Mouse (Mus musculus) right cerebral cortex, adult 2 months (tissue): ENCODE measurements around the gene Cemip.
A peak's percentile ranks its signal among the peaks of the same experiment; 100 is the strongest.

ENCODE experiments used
- DNase-seq, 2 experiments: peaks; one replicate each; pipeline ENCODE4 v3.0.0; 2021 to 2022; ENCODE audit warnings: low spot score in 2 of 2

The Cemip gene

DNA sequence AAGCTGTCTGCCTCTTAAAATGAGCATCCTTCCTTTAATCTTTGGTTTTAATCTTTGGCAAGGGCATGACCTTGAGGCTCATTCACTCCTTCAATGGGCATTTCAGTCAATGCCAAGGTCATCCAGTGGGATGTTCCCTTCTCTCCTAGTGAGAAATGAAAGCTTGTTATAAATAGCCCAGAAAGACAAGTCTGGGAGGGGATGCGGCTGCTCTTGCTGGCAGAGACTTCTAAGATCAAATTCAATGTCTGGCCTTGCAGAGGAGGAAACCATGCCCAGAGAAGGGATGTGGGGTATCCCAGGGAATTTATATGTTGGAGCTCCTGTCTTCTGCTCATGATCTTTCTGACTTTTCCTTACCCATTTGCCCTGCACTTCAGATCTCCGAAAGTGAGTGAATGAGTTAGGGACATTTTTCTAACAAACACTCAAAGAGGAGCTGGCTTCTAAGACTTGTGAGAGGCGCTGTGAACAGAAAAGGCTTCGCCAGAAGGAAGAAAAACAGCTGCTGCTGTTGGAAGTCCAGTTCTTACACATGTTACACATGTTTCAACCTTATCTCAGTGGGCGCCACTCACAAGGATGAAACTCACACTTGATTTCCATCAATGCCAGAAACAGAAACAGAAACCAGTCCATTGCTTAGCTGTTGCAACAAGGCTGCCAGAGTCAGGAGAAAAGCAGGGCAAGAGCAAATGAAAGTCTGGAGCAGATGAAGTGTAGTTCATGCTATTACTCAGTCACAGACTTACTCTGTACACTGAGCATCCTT, 120.1 kb downstream of the Cemip start:
- no peak for DNase-seq

DNA sequence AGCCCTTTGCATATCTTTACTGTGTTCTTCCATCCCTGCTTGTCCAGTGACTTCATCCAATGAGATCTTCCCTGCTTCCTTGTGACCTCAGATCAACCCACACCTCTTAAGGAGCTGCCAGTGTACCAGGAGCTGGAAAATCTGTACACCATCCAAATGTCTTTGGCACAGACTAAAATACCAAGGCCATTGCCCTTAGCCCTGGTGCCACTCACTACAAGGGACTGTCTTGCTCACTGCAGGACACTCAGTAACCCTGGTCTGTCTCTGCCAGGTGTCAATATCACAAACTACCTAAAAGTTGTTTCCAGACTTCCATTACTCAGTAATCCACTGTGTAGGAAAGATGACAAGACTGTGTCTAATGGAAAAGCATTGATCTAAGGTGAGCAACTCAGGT, 121.1 kb downstream of the Cemip start:
- no peak for DNase-seq

DNA sequence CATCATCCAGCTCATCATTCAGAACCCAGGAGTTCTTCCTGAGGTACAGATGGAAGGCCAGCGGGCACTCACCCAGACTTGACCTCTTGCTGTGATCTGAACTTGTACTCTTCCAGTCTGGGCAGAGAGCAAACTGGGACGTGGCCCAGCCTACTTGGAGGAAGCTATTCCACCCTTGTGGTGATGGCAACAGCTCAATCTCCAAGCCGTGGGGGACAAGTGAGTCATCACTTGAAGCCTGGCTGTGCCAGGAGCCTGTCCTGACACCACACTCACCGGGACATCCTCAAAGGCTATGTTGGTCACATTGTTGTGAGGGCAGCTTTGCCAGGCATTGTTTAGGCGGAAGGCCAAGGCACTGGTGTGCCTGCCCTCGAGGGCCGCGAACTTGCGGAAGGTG, 133.8 kb downstream of the Cemip start:
- no peak for DNase-seq

DNA sequence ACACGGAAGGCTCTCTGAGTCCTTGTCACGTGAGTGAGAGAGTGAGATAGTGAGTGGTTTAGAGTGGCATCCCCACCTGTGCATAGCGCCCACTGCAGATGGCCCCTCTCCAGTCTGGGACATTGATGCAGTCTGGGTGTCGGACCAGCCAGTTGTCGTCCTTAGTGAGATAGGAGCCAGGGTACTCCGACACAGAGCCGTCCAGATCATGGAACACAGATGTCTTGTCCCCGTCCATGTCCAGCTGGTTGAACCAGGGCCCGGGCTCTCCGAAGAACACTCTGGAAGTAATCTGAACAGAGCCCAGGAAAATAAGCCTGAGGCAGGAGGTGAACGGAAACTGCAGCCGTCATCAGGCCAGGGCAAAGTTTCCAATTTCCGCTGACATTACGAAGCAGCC, 135.0 kb downstream of the Cemip start:
- DNase-seq = no peak

DNA sequence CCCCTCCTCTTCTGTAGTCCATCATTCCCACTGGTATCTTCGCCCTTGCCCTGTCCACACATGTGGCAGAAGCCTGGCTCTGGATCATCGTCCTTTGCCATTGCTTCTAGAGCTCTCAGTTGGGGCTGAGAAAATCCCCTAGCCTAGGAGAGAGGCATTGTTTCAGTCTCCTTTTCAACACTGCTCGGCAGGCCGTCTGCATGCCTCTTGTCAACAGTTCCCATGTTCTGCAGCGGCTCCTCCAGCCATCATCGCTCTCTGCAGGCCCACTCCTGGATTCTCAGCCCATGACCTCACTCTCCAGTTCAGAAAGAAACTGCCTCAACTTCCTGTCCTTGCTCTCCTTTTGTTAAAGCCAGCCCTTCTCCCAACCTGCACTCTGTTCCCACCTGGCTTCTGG, 136.6 kb downstream of the Cemip start:
- no peak for DNase-seq

DNA sequence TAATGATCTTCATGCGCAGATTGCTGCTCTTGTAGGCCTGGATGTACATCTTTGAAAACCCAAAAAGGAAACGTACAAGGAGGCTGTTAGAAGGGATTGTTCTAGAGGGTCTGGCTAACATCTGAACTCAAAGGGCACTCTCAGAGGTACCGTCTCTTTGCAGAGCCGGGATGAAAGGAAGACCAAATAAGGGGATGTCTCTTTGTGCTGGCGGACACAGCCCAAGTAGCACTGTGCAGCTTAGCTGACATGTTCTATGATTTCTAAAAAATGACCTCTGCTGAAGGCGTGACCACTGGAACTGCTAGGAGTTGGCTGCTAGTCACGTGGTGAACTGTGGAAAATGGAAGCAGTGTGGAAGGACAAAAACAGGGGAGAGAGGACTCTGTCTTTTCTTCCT, 137.6 kb downstream of the Cemip start:
- DNase-seq = no peak

DNA sequence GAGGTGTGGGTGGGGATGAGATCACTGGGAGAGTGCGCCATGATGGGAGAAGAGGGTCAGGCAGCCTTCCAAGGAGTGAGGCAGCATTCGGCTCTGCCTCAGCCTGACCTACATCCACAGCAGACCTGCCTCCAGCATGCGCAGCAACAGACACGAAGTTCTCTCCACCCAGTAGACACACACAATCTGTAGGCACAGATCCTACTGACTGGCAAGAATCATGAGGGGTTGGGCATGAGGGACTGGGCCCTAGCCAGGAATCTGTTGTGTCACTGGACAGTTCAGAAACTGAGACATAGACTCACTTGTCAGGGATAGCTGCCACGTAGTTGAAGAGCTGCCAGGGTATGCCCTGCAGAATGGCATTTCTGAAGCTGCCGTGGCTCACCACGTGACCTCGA, 144.6 kb downstream of the Cemip start:
- DNase-seq = peak; percentile 46 to 54

DNA sequence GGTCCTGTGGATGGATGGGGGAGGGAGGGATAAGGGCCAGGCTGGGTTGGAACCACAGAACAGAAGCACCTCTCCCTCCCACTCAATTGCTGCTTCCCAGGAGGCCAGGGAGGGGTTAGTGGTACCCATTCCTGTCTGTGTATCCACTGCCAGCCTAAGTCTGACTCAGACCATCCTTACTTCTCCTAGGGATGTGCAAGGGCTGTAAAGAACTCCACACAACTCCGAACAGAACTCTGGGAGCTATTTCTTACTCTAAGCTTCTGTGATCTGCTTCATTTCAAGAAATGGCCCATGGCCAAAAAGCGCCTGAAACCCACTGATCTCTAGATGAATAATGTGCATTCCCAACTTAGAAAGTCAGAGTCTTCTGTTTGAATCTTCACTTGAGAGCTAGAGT, 146.2 kb downstream of the Cemip start:
- DNase-seq = no peak

DNA sequence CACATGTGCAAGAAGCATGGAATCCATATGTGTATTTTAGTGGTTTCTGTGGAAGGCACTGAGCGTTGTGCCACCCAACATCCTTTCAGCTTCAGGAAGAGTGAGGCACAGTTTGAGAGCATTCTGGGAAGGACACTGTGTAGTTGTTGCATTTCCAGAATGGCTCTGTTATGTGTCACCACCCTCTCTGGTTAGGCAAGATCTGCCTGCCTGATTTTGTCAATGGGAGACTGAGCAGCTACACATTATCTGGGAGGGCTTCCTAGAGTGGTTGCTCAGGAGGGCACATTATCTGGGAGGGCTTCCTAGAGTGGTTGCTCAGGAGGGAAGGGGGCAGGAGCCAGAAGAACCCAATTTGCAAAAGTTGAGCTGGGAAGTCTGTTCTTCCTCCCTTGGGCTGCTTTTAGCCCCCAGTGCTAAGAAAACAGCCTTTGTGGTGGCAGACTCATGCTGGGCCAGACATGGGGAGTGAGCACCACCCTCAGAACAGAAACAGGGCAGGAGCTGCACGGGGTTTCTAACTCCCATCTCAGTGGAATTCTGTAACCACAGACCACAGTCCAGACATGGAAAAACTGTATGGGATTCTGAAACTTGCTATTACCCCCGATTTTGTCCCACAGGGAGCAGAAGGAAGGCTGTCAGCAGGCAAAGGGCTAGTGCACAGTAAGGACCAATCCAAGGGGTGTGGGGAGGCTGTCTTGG, 147.1 kb downstream of the Cemip start:
- no peak for DNase-seq

DNA sequence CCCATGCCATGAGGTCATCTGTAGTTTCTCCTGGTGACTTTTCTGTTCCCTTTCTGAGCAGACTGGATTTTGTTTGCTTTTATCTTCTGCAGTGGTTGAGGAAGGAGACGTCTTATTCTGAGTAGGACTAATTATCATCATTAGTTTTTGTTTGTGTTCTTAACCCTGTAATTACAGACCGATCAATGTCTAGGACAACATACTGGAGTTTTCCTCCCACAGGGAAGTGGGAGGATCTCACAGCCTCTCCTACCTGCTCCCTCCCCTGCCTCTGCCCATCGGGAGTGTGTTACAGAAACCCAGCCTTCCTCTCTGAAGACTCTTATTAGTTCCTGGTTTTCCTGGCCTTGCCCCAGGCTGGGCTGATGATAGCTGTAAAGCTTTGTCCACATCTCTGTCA, 164.7 kb downstream of the Cemip start:
- no peak for DNase-seq

DNA sequence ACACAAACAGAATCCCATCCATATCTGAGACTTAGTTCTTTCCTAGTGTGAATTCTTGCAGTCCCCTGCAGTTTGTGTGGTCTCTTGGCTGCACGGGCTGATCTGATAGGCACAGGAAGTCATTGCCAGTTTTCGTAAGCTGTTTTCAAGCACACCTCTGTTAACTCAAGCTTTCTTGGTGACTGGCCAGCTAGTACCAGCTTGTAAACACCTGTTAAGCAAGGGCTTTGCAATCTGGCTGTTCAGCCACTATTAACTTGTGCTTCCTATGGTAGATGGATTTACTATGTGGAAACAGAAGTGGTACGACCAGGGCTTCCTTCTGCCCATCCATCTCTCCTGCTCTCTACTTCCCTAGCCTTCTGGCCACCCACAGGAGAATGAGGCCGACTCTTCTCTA, 166.1 kb downstream of the Cemip start:
- DNase-seq = no peak

DNA sequence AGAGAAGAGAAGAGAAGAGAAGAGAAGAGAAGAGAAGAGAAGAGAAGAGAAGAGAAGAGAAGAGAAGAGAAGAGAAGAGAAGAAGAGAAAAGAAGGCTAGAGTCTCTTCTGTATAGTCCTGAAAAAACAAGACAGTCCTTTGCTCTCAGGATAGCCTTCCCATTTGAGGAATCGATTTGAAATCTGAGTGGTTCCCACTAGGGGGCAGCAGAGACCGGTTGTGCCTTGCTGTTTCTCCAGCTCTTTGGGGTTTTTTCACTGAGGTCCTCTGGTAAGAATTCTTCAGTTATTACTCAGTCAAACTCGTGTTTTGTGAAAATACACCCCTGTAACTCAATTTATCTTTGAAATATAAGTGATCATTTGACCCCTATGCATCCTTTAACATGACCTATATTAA, 171.7 kb downstream of the Cemip start:
- DNase-seq = peak; percentile 88 to 94

DNA sequence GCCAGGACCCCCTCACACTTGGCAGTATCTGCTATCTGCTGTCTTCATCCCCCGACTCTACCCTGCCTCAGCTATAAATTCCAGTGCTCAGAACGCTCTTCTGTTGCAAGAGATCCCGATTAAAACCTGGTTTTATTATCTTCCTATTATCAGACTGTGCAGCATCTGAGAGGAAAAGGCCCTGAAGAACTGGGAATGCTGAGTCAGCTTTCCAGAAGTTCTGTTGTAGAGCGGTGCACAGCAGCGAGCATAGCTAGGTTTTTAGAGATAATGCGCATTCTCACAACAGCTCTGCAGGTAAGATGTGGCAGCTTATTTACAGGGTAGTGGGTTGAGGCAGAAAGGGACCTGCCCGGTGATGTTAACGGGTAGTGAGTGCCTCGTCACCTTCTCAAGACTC, 172.3 kb downstream of the Cemip start:
- DNase-seq = no peak

DNA sequence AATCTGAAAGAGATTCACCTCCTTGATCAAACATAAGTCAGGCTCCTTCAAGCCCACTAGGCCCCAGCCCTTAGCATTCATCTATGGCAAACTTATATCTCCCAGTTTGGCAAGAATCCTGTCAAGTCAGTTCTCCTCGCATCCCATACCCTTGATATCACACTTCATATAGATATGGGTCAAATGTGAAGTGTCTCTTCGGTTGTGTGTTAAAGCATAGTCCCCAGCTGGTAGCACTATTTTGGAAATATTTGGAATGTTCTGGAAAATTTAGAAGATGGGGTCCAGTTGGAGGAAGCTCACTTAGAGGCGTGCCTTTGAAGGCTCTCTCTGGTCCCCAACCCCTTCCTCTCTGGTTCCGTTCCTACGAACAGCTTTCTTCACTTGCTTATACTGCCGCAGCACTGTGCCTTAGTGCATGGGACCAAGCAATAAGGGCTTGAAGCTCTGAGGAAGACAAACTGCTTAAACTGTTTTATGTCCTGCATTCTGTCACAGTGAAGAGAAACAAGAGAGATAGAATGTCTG, 172.8 kb downstream of the Cemip start:
- no peak for DNase-seq

DNA sequence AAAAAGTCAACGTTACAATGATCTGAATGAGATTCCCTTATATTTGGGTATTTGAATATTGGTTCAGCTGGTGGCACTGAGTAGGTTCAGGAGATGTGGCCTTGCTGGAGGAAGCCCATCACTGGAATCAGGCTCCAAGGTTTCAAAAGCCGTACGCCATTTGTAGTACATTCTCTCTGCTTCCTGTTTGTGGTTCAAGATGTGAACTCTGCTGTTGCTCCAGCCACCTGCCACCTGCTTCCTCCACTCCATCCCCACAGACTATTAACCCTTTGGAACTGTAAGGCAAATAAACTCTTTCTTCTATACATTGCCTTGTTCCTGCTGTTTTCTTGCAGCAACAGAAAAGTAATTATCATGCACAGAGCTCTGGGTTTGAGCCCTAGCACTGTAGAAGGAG, 174.4 kb downstream of the Cemip start:
- DNase-seq = no peak

DNA sequence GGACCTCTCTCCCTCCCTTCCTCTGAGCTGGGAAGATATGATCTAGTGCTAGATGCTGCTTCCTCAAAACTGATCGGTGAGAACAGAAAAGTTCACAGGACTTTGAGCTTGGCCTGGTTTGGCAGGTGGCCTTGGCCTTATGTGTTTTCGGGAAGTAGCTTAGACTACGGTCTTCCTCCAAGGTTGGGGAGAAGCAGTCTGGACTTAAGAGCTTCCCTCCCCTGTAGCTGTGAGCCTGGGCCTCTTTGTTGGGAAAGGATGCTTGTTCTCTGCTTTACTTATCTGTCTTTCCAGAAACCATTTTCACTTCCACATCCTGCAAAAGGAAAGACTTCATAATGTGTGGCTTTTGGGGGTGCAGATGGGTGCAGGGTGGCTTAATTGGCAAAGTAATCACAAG, 181.5 kb downstream of the Cemip start:
- no peak for DNase-seq

DNA sequence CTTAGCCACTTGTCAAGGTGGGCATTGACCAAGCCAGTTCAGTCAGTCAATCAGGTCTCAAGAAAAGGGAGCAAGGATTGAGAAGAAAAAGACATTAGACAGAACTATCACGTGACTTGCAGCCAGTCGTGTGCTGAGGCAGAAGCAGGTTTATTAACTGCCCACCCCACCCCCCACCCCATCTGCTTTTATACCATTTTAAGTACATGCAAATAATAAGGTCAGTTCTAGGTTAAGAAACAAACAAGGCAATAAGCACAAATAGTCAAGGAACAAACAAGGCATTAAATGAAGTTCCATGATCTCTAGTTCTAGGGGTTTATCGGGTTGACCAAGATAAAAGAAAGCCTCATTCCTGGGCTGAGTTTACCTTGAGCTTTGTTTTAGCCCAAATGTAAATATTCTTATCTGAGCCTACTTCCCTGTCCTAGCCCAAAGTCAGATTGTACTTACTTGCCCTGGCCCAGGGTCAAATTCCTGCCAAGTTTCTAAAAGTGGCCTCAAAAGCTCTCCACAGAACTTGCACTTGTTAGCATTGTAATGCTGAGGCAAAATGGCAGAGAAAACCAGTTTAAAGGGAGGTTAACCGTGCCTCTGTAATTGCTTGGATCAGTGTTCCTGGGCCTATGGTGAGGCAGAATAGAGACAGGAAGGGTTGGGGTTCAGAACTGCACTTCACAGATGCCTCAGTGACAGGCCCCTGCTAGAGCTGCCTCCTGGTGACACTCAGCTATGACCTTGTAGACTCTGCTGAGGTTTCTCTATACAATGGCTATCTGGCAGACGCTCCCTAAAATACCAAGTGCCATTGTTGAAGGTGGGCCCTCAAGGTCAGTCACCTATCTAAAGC, 183.8 kb downstream of the Cemip start:
- DNase-seq = no peak

DNA sequence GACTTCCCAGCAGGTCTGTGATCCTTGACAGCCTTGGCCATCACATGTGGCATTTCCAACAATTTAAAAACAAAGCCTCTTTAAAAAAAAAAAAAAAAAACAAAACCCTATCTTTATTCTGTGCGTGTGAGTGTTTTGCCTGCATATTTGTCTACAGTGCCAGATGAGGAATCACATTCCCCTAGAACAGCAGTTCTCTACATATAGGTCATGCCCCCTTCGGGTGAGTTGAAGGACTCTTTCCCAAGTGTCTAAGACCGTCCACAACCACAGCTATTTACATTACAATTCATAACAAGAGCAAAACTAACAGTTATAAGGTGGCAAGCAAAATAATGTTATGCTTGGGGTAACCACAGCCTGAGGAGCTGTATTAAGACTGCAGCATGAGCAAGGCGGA, 184.9 kb downstream of the Cemip start:
- no peak for DNase-seq

DNA sequence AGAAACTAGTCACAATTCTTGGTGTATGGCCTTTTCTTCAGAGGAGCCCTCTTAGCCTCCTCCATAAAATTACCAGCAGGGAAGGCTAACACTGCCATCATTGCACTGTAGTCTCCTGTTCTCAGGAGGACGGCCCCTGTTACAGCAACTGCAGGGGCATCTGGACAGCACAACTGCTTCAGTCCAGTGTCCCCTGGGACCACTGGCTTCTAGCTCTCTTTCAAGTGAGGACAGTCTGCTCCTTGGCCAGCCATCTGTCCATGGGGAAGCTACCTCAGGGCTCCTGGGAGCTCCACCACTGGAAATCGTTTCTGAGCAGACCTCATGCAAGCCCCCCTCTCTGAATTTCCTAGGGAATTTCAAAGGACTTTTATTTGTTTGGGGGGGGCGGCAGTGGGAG, 185.8 kb downstream of the Cemip start:
- DNase-seq = no peak

DNA sequence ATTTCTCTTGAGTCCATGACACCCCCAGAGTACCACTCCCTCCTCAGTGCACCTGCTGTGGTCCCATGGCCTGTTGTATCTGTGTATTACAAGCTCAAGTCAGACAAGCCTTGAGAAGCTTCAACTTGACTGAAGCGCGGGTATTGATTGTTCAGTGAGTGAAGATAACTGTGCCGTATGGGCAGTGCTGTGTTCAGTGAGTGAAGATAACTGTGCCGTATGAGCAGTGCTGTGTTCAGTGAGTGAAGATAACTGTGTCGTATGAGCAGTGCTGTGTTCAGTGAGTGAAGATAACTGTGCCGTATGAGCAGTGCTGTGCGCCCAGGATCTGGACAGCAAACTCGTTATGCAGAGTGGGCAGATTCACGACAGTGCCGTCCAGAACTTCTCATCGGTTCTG, 188.0 kb downstream of the Cemip start:
- no peak for DNase-seq

DNA sequence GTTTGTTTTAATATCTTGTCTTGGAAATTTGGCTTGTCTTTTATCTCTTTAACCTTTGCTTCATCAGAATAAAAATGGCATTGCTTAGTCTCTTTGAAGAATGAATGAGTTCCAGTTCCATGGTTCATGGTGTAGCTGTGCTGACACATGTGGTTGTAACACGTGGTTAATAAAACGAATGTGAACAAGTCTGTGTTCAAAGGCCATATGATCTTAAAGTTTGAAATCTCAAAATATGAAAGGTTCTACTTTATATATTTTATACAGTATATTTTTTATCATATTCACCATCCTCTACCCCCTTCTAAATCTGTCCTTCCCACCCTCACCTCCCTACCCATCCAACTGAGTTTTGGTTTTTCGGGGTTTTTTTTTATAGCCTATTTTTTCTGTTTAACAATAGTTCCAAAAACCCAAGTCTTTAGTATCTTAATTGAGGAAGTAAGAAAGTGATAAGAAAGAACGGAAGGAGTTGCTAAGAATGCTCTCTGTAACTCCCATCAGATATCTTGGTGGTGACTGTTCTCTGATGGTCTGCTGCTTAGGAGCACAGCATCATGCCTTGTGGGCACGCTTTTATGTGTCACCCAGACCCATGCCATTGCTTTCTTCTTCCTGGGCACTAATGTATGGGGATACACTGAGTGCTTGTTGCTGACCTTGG, 190.1 kb downstream of the Cemip start:
- DNase-seq = no peak

DNA sequence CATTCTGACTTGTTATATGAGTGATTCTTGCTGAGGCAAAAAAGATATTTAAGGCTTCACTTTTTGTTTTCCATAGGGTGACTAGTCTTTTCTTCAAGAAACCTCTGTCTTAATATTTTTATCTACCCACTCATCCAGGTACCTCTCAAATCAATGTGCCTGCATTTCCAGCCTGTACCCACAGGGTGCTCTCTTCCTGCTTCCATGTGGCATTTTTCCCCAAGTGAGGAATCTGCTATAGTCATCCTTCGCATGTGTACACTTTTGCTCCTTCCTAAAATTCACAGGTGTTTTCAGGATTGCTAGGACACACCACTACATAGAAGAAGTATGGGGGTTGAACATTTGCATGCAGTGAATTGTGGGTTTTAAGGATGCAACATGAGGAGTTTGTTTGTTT, 192.0 kb downstream of the Cemip start:
- DNase-seq = no peak
